Mouse (Mus musculus): Measurements from ENCODE around the gene Pik3ap1.

DNA sequence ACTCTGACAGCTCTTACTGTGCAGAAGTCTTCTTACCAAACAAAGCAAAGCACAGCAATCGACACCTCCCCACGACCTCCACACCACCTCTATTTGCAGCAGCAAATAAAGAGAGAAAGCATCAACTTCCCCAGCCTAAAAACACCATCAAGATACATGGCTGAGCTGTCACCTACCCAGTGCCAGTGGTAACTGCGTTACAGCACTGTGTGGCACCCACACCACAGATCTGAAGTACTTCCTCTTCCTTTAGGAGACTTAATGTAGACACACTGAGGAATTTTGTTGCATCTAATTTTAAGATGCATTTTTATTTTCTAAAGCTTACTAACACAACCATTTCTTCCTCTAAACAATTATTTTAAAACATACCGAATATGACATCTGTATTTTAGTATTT, 138.6 kb downstream of the Pik3ap1 start:
- TF ChIP-seq POLR2A (IDR thresholded peaks at IDR 0.05; ENCODE audit: insufficient read depth, low read depth, low read length) (no peak), CTCF (IDR thresholded peaks at IDR 0.05; ENCODE audit: insufficient read depth, low read depth, low read length) (no peak)

Data from olfactory bulb, adult 2 months (tissue).